Mouse (Mus musculus) lung, postnatal 36 days (tissue): ENCODE measurements at regions not wholly inside any gene's neighbourhood (a gene's known extent, or its start where the extent isn't known, plus 50 kb on each side); places are given as distances from the start of the nearest gene placed in this dataset.

Experiments used
- DNase-seq: peaks from one replicate; pipeline ENCODE4 v3.0.0; 2022; ENCODE audit warnings: mixed read lengths

DNA sequence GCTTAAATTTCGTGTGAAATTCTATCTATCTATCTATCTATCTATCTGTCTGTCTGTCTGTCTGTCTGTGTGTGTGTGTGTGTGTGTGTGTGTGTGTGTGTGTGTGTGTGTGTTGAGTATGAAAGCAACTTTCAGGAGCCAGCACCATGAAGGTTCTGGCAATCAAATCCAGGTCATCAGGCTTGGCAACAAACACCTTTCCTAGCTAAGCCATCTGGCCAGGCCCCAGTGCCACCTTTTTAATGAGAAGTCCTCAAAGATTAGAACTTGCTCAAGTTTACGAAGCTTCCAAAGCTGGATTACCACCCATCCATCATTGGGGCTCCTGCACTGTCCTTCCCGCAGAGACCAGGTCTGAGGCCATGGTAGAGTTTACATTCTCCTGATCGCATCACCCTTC lies 325.0 kb downstream of the Gm49356 start:
- no peak for DNase-seq

DNA sequence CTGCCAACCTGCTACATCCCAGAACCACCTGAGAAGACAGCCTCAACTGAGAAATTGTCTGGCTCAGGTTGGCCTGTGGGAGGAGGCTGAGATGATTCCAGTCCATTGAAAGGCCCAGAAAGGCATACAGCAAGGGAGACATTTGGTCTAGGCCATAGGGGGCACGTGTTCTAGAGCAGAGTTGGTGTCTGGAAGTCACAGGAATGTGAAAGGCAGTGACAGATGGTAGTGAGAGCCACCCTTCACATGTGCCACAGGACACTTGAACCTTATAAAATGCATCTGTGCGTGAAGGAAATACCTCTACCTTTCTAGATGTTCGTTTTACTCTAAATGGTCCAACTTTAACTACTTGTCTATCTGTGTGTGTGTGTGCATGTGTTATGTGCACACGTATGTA lies 326.1 kb downstream of the Gm49356 start:
- DNase-seq, result no peak

DNA sequence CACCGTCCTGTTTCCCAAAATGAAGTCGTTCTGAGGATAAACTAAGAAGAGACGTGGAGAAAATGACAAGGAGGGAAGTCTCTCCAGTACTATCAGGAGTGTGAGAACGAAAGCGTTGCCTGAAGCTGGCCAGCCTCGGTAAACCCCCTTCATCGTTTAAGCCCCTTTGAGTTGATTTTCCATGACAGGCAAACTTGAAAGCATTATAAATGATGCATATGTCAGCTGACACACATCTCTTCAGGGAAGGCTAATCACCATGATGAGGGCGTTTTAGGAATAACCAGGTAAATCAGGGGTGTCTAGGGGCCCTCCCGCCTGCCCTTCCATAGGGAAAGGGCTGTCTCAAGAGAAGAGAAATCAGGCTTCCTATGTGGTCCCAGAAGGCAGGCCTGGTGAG lies 328.4 kb downstream of the Gm49356 start:
- DNase-seq, result no peak

DNA sequence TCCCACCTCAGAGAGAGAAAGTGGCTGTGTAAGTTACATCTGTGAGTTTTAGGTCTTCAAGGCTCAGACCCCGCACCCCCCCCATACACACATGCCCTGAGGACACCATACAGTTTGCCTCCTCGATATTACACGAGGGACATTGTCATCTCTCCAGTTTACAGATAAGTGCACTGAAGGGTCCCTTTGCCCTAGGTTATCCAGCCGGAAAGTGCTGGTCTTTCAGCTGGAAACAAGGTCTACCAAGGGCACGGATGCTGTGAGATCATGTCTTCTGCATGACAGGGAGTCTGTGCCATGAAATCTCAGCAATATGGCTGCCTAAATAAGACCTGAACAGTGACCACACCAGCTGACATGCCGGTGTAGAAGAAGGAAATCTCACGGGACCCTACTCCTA lies 329.8 kb downstream of the Gm49356 start:
- no peak for DNase-seq

DNA sequence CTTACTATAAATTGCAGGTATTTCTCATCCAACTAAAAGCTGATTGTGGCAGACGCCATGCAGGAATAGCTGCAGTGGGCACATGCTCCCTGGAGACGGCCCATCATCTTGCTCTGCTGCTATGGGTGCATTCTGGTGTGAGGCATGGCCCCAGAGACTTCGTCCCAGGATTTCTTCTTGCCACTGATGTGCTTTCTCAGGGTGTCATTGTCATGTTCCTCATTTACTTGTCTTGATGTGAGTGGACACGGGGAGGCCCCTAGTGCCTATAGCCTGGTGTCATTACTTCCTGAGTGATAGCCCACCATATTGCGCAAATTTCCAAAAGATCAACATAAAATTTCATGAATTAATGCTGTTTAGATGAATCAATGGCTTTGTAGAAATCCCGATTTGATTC lies 336.5 kb downstream of the Gm49356 start:
- DNase-seq, result no peak

DNA sequence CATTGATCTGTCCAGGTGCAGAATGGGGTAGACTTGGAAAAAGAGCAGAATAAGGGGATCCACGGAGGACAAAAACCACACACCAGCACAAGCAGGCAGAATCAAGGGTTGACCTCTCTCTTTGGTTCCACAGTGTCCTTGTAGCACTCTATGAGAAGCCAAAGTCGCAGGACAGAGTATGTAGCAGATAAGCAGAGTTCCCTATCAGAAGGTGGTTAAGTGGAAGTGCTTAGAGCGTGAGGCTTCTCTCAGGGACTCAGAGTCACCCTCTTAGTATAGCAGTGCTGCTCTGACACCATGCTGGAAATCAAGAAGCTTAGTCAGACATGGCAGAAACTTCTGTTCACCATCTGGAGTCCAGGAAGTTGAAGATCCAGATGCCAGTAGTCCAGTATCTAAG lies 338.2 kb downstream of the Gm49356 start:
- DNase-seq, result no peak

DNA sequence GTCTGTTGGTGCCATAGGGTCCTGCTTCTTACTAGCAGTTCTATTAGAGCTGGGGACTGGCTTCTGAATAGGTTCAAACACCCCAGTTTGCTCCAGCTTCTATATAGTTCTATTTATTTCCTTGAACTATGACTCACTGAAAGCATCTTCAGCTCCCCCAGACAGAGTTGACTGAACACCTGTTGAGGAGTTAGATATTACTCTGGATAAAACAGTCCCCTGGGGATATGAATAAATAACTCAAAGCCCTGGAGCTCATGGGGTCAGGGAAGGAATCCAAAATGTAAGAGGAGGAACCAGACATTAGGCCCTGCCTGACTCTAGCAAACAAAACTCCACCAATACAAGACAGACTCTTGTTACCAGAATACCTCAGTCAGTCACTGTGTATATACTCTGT lies 341.4 kb downstream of the Gm49356 start:
- DNase-seq, result no peak

DNA sequence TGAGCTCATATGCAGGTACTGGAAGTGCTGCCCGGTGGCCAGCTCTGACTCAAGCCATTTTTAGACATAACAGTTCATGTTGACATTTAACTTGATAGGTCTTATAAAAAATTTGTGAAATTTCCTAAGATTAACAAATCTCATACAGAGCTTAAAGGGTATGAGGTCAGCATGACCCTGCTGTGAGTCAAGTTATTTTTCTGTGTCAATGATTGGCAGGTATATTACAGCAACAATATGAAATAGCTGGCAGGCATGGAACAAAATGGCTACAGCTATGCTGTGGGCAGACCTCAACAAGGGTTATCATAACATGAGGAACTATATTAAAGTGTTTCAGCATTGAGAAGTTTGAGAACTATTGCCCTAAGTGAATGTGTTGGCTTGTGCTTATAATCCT lies 342.6 kb downstream of the Gm49356 start:
- DNase-seq, result no peak

DNA sequence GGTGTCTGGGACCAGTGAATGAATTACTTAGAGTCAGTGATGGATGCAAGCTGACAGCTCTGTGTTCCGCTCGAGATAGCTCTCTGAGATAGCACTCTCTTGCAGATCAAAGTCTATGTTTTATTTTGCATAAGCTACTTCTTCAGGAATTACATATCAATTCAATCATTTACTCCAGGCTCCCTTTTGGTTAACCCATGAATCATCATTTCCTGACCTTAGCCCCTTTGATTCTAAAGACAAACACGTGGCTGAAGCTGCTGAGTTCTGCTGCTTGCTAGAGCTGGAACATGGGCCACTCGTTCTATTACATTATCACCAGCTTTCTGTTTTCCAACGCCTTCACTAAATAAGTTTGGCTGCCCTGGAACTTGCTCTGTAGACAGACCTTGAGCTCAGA lies 343.2 kb downstream of the Gm49356 start:
- no peak for DNase-seq

DNA sequence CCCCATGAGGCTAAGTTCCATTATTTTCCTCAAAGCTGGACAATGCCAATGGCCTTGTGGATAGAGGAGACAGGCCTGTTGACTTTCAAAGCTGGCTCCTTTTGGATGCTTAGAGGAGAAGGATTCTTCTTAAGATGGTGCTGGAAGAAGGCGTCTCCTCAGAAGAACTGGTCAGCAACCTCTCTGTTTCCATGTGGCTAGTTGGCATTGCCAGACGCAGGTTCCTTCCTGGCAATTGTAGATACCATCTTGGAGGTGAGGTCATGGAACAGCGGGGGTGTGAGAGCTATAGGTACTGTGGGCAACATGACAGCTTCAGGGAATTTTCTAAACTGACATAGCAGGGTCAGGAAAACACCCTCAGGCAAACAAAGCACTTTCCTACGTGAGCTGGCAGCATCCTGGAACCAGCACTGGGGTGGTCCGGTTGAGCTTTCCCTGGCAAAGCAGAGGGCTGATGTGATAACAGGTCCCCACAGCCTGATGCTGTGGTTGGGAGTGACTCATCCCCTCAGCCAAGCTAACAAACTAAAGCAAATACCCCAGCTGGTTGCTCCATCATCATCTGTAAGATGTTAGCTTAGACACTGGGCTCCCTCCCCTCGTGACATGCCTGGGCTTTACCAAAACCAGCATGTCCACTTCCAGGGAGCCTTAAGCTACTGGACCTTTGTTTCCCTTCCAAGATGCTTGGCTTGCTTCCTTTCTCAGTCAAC lies 348.5 kb downstream of the Gm49356 start:
- DNase-seq, result no peak

DNA sequence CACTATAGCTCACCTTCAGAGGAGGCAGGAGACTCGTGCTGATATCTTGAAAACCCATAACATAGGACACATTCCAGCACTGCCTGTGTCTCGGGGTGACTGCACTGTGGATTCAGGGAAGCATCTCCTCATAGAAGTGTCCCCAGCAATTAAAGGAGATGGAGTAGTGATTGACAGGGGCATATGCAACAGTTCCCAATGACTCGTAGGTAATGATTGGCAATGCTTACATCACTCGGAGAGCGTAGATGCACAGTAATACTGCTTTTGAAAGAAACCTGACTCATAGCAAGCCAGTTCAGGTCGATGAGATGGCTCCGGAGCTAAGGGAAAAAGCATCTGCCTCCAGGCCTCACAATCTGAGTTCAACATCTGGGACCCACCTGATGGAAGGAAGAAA lies 352.7 kb downstream of the Gm49356 start:
- DNase-seq, result no peak

DNA sequence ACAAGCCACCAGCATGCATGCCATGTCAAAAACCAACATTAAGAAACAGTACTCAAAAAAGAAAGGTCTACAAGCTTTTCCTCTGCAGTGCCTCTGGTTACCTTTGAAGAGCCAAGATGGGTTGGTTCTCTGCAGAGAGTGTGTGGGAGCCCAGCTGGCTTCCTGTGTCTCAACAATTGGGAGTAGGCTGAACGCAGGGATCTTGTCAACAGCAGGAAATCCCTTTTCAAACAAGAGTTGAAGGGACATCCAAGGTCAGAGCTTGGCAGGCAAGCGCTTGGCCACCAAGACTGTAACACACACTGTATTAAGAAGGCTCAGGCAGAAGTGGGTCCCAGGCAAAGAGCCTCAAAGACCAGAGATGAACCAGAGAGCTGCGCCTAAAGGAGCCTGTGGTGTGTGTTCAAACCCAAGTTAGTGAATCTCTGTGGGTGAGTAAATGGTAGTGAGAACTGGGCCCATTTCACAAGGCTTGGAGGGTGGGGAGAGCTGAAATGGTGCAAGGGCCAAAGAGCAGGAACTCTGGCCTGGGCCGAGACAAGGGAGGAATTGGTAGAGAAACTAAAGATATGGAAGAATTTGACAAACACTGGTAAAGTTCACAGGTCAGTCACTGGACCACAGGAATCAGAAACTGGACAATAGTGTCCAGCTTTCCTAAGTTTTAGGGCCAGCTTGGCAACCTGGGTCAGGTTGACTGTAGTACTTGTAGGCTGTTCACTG lies 357.0 kb downstream of the Gm49356 start:
- peak; percentile 86 for DNase-seq

DNA sequence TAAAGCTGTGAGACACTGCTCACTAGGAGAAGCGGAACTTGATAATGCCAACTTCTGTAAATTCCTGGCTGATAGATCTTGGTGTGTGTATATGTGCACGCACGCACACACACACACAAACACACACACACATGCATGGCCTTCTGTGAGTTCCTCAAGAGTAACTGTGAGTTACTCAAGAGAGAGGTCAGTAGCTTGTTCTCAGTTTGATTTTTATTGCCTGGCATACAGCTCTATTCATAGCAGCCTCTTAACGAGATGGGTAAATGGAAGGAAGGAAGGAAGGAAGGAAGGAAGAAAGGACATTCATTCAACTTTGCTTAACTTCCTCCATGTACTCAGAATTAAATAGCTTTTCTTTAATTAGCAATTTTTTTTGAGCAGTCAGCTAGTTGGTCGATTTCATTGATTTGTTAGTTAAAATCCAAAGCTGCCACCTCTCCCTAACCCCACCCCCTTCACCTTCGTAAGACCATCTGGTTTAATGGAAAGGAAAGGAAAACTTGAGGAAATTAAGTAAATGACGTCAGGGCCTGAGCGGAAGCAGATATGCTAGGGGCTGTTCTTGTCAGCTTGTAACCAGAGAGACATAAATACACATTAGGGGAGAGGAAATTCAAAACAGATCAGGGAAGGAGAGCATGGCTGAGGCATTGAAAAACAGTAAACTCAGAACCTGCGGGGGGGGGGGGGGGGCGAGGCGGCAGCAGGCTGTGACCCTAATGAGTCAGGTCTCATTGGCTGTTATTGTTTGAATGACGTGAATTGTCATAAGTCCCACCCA lies 359.6 kb downstream of the Gm49356 start:
- DNase-seq, result peak; percentile 61

DNA sequence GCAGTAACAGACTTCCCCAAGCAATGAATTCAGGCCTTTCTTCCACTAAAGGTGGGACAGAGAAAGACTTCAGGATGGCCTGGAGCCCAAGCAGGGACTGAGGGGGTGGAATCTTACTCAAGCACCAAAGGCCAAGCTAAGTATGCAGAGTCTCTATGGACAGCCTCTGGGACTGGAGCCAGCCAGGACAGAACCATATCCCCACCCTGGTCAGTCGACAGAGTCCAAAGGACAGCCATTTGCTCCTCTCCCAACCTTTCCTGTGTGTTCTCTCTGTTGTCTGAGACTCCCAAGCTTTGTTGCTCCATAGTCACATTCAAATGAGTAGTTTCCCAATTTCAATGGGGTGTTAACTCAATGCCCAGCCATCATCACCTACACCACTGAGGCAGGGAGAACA lies 372.3 kb downstream of the Gm49356 start:
- no peak for DNase-seq

DNA sequence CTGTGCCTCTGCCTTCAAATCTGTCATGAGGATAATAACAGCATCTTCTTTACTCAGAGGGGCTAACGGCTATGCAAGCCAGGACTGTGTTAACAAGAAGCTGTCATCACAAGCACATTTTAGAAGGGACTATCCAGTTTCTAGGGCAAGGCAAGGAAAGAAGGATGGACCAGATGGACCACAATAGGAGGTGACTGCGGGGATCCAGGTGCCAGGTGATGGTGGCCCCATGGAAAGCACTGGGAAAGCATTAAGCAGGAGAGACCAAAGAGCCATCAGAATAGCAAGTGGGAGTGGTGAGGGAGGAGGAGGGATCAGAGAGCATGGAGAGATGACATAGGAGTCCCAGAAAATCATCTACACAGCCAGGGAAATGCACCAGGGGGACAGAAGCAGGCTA lies 373.3 kb downstream of the Gm49356 start:
- DNase-seq, result no peak

DNA sequence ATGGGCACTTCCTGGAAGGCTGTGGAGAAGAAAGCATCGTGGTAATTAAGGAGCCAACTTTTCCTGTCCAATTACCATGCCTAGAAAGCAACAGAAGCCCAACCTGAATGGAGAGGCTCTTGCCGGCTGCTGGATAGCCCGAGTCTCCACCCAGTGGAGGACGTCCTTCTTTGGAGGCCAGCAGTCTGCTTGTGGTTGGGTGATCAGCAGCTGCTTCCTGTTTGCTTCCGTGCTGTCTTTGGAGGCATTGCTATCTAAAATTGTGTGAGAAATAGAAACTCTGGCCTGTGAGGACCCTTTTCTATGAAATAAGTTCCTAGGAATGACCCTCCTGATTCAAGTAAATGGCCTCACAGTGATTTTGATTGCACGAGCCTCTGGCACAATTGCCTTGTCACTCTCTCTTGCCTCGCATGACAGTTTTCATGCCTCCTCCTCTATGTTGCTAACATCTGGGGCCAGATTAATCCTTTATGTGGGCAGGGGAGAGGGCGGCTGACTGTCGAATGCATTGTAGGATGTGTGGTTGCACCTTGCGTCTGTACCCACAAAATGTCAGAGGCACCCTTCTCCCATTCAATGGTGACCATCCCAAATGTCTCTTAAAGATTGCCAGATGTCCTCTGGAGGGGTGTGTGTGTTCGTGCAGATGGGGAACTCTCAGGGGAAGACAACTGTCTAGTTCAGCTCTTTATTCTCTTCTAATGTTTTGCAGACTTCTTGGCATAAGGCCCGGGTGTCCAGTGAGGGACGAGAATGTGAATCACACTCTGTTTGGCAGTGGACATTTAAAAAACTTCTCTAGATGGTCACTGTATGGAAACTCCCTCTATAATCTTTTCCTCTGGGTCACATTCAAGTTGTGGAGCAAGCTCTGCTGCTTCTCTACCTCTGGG lies 374.6 kb downstream of the Gm49356 start:
- peak; percentile 77 for DNase-seq
